Mouse (Mus musculus): Measurements from ENCODE around the gene Sim1. TPM values are rescaled to one million over a fixed set of nuclear protein-coding genes. Genes with fewer than 3 reads are reported as not detected.

Gene Sim1
- polyA plus RNA-seq, 2 experiments = 0.58 to 0.69 TPM

- ATAC-seq (ENCODE audit: low FRiP score, low read depth) (peak; percentile 90), DNase-seq (ENCODE audit: low spot score) (peak; percentile 55)
- Histone ChIP-seq H3K4me1 (ENCODE audit: control insufficient read depth, insufficient read depth, low read length) (no peaks in the 10 kb centered on the region), H3K36me3 (ENCODE audit: control insufficient read depth, insufficient read depth, low read length) (no peaks in the 10 kb centered on the region), H3K9me3 (ENCODE audit: control insufficient read depth, low read length) (0 out of 2 replicates have a peak, but pooled peaks cover 3% of the 10 kb centered on the region), H3K27ac (replicated peaks; ENCODE audit: low read depth, low read length) (no peak overlapping the region), H3K4me3 (replicated peaks; ENCODE audit: low read length) (peak overlapping the region; percentile 10), H3K4me2 (replicated peaks; ENCODE audit: low read depth, low read length, severe bottlenecking) (peak overlapping the region; percentile 32), H3K9ac (ENCODE audit: low read depth, low read length, severe bottlenecking) (no peak overlapping the region), H3K27me3 (ENCODE audit: control insufficient read depth, insufficient read depth, low read length) (peaks cover 64% of the 10 kb centered on the region)
- no peak for TF ChIP-seq POLR2A (IDR thresholded peaks at IDR 0.05; ENCODE audit: borderline replicate concordance, extremely low read depth, insufficient read depth, insufficient read length)
- WGBS = 3% methylated on average over 12 of the region's 12 CpGs
Observed at GRCm38 (mm10) chr10:50910861-50911410, 16.4 kb downstream of the Sim1 start.

GRCm38 (mm10) chr10:50915607-50916006, 21.1 kb downstream of the Sim1 start:
- Histone ChIP-seq H3K4me2 (replicated peaks; ENCODE audit: low read depth, low read length, severe bottlenecking) (no peak overlapping the region), H3K4me3 (replicated peaks; ENCODE audit: low read length) (no peak overlapping the region), H3K4me1 (ENCODE audit: control insufficient read depth, insufficient read depth, low read length) (no peaks in the 10 kb centered on the region), H3K9ac (ENCODE audit: low read depth, low read length, severe bottlenecking) (no peak overlapping the region), H3K27ac (replicated peaks; ENCODE audit: low read depth, low read length) (no peak overlapping the region), H3K27me3 (ENCODE audit: control insufficient read depth, insufficient read depth, low read length) (peaks cover 17% of the 10 kb centered on the region), H3K9me3 (ENCODE audit: control insufficient read depth, low read length) (0 out of 2 replicates have a peak, but pooled peaks cover 3% of the 10 kb centered on the region), H3K36me3 (ENCODE audit: control insufficient read depth, insufficient read depth, low read length) (no peaks in the 10 kb centered on the region)
- WGBS = 50% methylated on average over 2 of the region's 2 CpGs
- DNase-seq (ENCODE audit: low spot score) (no peak), ATAC-seq (ENCODE audit: low FRiP score, low read depth) (no peak)
- TF ChIP-seq POLR2A (IDR thresholded peaks at IDR 0.05; ENCODE audit: borderline replicate concordance, extremely low read depth, insufficient read depth, insufficient read length) = no peak

DNA sequence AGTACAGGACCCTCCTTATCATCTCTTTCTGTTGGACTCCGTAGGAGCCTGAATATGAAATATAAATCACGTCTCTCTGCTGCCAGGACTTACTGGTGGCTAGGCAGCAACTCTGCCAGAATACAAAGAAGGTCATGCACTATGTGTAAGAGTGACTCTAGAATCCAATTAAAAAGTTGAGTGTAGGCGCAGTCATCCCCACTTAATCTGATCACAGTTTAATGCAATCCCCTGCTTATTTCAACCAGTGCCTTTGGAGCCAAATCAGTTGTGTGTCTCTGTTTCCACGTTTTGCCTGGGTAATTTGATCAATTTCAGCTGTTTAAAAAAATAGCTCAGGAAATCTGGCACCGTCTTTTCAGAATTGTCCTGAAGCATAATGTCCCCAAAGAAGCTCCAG, 34.7 kb downstream of the Sim1 start:
- no peak overlapping the region for H3K9ac ChIP-seq (ENCODE audit: low read depth, low read length, severe bottlenecking)
- no peaks in the 10 kb centered on the region for H3K4me1 ChIP-seq (ENCODE audit: control insufficient read depth, insufficient read depth, low read length)
- no peaks in the 10 kb centered on the region for H3K27me3 ChIP-seq (ENCODE audit: control insufficient read depth, insufficient read depth, low read length)
- no peaks in the 10 kb centered on the region for H3K9me3 ChIP-seq (ENCODE audit: control insufficient read depth, low read length)
- ATAC-seq (ENCODE audit: low FRiP score, low read depth) = no peak
- TF ChIP-seq POLR2A (IDR thresholded peaks at IDR 0.05; ENCODE audit: borderline replicate concordance, extremely low read depth, insufficient read depth, insufficient read length) = no peak
- no peak overlapping the region for H3K4me2 ChIP-seq (replicated peaks; ENCODE audit: low read depth, low read length, severe bottlenecking)
- DNase-seq (ENCODE audit: low spot score) = no peak
- no peaks in the 10 kb centered on the region for H3K36me3 ChIP-seq (ENCODE audit: control insufficient read depth, insufficient read depth, low read length)
- no peak overlapping the region for H3K4me3 ChIP-seq (replicated peaks; ENCODE audit: low read length)
- H3K27ac ChIP-seq (replicated peaks; ENCODE audit: low read depth, low read length) = no peak overlapping the region
- 71% methylated on average over 5 of the region's 5 CpGs for WGBS

- no peaks in the 10 kb centered on the region for H3K9me3 ChIP-seq (ENCODE audit: control insufficient read depth, low read length)
- H3K4me2 ChIP-seq (replicated peaks; ENCODE audit: low read depth, low read length, severe bottlenecking) = no peak overlapping the region
- TF ChIP-seq POLR2A (IDR thresholded peaks at IDR 0.05; ENCODE audit: borderline replicate concordance, extremely low read depth, insufficient read depth, insufficient read length) = no peak
- no peak overlapping the region for H3K27ac ChIP-seq (replicated peaks; ENCODE audit: low read depth, low read length)
- DNase-seq (ENCODE audit: low spot score) = no peak
- H3K36me3 ChIP-seq (ENCODE audit: control insufficient read depth, insufficient read depth, low read length) = no peaks in the 10 kb centered on the region
- ATAC-seq (ENCODE audit: low FRiP score, low read depth) = no peak
- no peaks in the 10 kb centered on the region for H3K27me3 ChIP-seq (ENCODE audit: control insufficient read depth, insufficient read depth, low read length)
- H3K4me3 ChIP-seq (replicated peaks; ENCODE audit: low read length) = no peak overlapping the region
- H3K9ac ChIP-seq (ENCODE audit: low read depth, low read length, severe bottlenecking) = no peak overlapping the region
- no peaks in the 10 kb centered on the region for H3K4me1 ChIP-seq (ENCODE audit: control insufficient read depth, insufficient read depth, low read length)
Observed at GRCm38 (mm10) chr10:50935673-50936072, 41.1 kb downstream of the Sim1 start.

DNA sequence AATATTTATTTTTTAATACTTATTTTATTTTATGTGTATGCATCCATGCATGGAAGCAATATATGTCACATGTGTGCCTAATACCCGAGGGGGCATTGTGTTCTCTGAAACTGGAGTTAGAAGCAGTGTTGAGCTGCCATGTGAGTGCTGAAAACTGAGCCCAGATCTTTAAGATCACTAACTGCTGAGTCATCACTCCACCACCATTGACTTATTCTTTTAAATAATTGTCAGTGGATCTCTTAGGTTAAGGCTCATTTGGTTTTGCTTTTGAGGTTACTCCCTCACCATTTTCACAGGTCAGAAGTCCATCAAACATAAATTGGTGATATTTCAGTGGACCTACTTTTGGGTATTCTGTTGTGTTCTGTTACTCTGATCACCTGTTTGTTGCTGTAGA, 79.1 kb downstream of the Sim1 start:
- no peak for DNase-seq (ENCODE audit: low spot score)
- Histone ChIP-seq H3K4me1 (ENCODE audit: control insufficient read depth, insufficient read depth, low read length) (no peaks in the 10 kb centered on the region), H3K9ac (ENCODE audit: low read depth, low read length, severe bottlenecking) (no peak overlapping the region), H3K4me2 (replicated peaks; ENCODE audit: low read depth, low read length, severe bottlenecking) (no peak overlapping the region), H3K4me3 (replicated peaks; ENCODE audit: low read length) (no peak overlapping the region), H3K27me3 (ENCODE audit: control insufficient read depth, insufficient read depth, low read length) (no peaks in the 10 kb centered on the region), H3K9me3 (ENCODE audit: control insufficient read depth, low read length) (no peaks in the 10 kb centered on the region), H3K27ac (replicated peaks; ENCODE audit: low read depth, low read length) (no peak overlapping the region), H3K36me3 (ENCODE audit: control insufficient read depth, insufficient read depth, low read length) (no peaks in the 10 kb centered on the region)
- ATAC-seq (ENCODE audit: low FRiP score, low read depth) = no peak
- WGBS = 51% methylated on average over 1 of the region's 1 CpGs
- TF ChIP-seq POLR2A (IDR thresholded peaks at IDR 0.05; ENCODE audit: borderline replicate concordance, extremely low read depth, insufficient read depth, insufficient read length) = no peak

DNA sequence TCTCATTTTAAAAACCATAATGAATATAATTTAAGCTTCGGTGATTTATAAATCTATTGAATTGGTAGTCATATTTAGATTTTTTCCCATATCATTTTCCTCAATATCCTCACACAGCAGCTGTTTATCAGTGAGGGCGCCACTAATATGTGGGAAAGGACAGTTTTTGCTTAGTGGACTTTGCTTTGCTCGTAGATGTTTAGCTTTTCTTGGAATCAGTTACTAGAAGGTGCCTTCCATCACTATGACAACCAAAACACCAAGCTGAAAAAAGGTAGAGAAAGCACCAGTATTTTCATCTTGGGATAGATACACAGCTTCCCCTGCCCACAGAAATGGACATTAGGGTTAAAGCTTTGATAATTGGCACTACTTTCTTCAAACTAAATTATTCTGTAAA, 87.3 kb downstream of the Sim1 start:
- no peaks in the 10 kb centered on the region for H3K4me1 ChIP-seq (ENCODE audit: control insufficient read depth, insufficient read depth, low read length)
- no peaks in the 10 kb centered on the region for H3K27me3 ChIP-seq (ENCODE audit: control insufficient read depth, insufficient read depth, low read length)
- H3K36me3 ChIP-seq (ENCODE audit: control insufficient read depth, insufficient read depth, low read length) = no peaks in the 10 kb centered on the region
- H3K4me2 ChIP-seq (replicated peaks; ENCODE audit: low read depth, low read length, severe bottlenecking) = no peak overlapping the region
- TF ChIP-seq POLR2A (IDR thresholded peaks at IDR 0.05; ENCODE audit: borderline replicate concordance, extremely low read depth, insufficient read depth, insufficient read length) = no peak
- no peak overlapping the region for H3K9ac ChIP-seq (ENCODE audit: low read depth, low read length, severe bottlenecking)
- ATAC-seq (ENCODE audit: low FRiP score, low read depth) = no peak
- 80% methylated on average over 3 of the region's 3 CpGs for WGBS
- DNase-seq (ENCODE audit: low spot score) = no peak
- no peaks in the 10 kb centered on the region for H3K9me3 ChIP-seq (ENCODE audit: control insufficient read depth, low read length)
- H3K4me3 ChIP-seq (replicated peaks; ENCODE audit: low read length) = no peak overlapping the region
- H3K27ac ChIP-seq (replicated peaks; ENCODE audit: low read depth, low read length) = no peak overlapping the region

Measured in limb, embryonic 14.5 days (tissue).